Mouse (Mus musculus) embryonic facial prominence, embryonic 13.5 days (tissue): ENCODE data around the gene Glrb. TPM values are rescaled to one million over a fixed set of nuclear protein-coding genes. Genes with fewer than 3 reads are reported as not detected.

ENCODE experiments used
- ATAC-seq: fragments of 200-750 bp; cut with Nextera tagmentation; 2 replicates; pipeline ENCODE4 v1.8.0; 2017; ENCODE audit warnings: low read depth; ENCODE audit not compliant: insufficient number of reproducible peaks, insufficient read depth, low FRiP score, low TSS enrichment
- H3K27ac ChIP-seq: fragments of 300-500 bp; sonication (generic); 2 replicates; pipeline ENCODE4 v1.5.1; 2015; ENCODE audit warnings: moderate library complexity, mild to moderate bottlenecking, inconsistent platforms
- H3K27me3 ChIP-seq: fragments of 300-500 bp; sonication (generic); 2 replicates; pipeline ENCODE4 v1.6.1; 2015; ENCODE audit warnings: mild to moderate bottlenecking, inconsistent platforms
- H3K36me3 ChIP-seq: fragments of 300-500 bp; sonication (generic); 2 replicates; pipeline ENCODE4 v1.6.1; 2015; ENCODE audit warnings: mild to moderate bottlenecking, inconsistent platforms
- H3K4me1 ChIP-seq: fragments of 300-500 bp; sonication (generic); 2 replicates; pipeline ENCODE4 v1.6.1; 2015; ENCODE audit warnings: inconsistent platforms
- H3K4me2 ChIP-seq: fragments of 300-500 bp; sonication (generic); 2 replicates; pipeline ENCODE4 v1.6.1; 2015; ENCODE audit warnings: moderate library complexity, mild to moderate bottlenecking, inconsistent platforms
- H3K4me3 ChIP-seq: fragments of 300-500 bp; sonication (generic); 2 replicates; pipeline ENCODE4 v1.5.1; 2015; ENCODE audit warnings: mild to moderate bottlenecking, inconsistent platforms
- H3K9ac ChIP-seq: fragments of 300-500 bp; sonication (generic); 2 replicates; pipeline ENCODE4 v1.6.1; 2015; ENCODE audit warnings: mild to moderate bottlenecking, inconsistent platforms
- H3K9me3 ChIP-seq: fragments of 300-500 bp; sonication (generic); 2 replicates; pipeline ENCODE4 v1.6.1; 2016; ENCODE audit warnings: inconsistent platforms
- WGBS: fragments of 180-500 bp; shearing (Covaris S2); methylation state at CpG from one replicate; pipeline ENCODE4 v1.1.7; 2015; ENCODE audit warnings: mixed read lengths; 5-methylcytosine and 5-hydroxymethylcytosine counted together
- polyA plus RNA-seq: library from polyadenylated mRNA; unstranded; fragments of >200 nt; fragmentation: Nextera tagmentation; extraction: Ambion mirVana; gene quantifications from 2 replicates; pipeline ENCODE4 v1.2.1, GENCODE M21; 2015

Gene Glrb
- polyA plus RNA-seq, 1 experiment from 2014 or later, result 10.6 TPM

DNA sequence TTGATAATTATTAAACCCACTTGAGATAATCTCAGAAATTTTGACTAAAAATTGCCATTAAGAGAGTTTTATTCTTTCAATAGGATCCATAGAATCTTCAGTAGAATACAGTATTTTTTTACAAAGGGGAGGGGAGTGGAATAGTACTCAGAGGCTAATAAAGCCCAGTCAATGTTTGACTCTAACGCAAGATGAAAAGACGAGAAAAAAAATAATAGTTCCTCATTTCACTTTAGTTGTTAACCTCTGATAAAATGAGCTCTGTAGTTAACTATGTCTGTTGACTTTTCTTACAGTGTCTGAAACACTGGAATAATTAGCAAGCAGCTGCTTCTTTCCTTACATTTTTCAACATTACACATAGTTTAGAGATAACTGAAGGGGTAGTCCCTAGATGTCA is 118.2 kb downstream of the Glrb start:
- ATAC-seq, result no peak
- WGBS, result 86% methylated on average over 2 of the region's 2 CpGs

More for the DNA sequence above, 118.2 kb downstream of the Glrb start:
- H3K4me3 ChIP-seq, result no peak overlapping the region
- no peak overlapping the region for H3K9ac ChIP-seq
- no peak overlapping the region for H3K4me2 ChIP-seq
- H3K27me3 ChIP-seq, result peaks cover 11% of the 10 kb centered on the region
- H3K4me1 ChIP-seq, result peaks cover 3% of the 10 kb centered on the region
- H3K27ac ChIP-seq, result no peak overlapping the region
- H3K36me3 ChIP-seq, result no peaks in the 10 kb centered on the region
- H3K9me3 ChIP-seq, result no peaks in the 10 kb centered on the region

Other genes with a start within 250 kb of the Glrb start
- 3.7 and 3.8 TPM in 2 replicates for gene Gria2, start 110.8 kb downstream of the Glrb start, polyA plus RNA-seq
- 36.0 and 39.1 TPM in 2 replicates for gene Pdgfc, start 122.8 kb upstream of the Glrb start, polyA plus RNA-seq